Mouse (Mus musculus): Measurements from ENCODE around the gene Pard3.

GRCm38 (mm10) chr8:127557566-127557965 lies 493.9 kb downstream of the Pard3 start:
- TF ChIP-seq POLR2A (IDR thresholded peaks at IDR 0.05; ENCODE audit: borderline replicate concordance, insufficient read depth, low read length) (no peak), CTCF (IDR thresholded peaks at IDR 0.05; ENCODE audit: borderline replicate concordance, insufficient read depth, low read depth, low read length) (no peak)

Data from cerebellum, adult 2 months (tissue).